Mouse (Mus musculus): ENCODE measurements at regions not wholly inside any gene's neighbourhood (a gene's known extent, or its start where the extent isn't known, plus 50 kb on each side); places are given as distances from the start of the nearest gene placed in this dataset.

DNA sequence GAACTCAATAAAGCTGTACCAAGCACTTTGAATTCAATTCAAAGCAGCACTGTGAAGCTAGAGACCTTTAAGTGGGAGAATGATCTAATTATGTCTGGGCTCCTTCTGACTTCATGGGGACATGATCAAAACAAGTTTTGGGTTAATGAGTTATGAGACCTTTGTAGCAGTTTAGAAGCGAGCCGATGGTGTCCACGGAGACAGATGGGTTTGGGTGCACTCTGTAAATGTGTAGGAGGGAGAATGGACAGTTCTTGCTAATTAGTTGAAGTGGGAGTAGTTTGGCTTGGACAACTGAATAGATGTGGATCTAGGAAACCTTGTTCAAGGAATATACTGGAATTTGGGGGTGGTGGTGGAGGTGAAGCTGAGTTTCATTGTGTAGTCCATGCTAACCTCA lies 186.3 kb upstream of the Cldn34b3 start:
- TF ChIP-seq NANOG (IDR thresholded peaks at IDR 0.05; ENCODE audit: borderline replicate concordance, low read length), result no peak
- no peak for TF ChIP-seq POU5F1 (IDR thresholded peaks at IDR 0.05; ENCODE audit: borderline replicate concordance, low read length)
- TF ChIP-seq CTCF (conservative IDR thresholded peaks at IDR 0.05; ENCODE audit: low read length), result no peak
- H3K9me3 ChIP-seq (ENCODE audit: low read length), result peaks cover 22% of the 10 kb centered on the region
- H3K4me3 ChIP-seq (replicated peaks; ENCODE audit: low read length), result no peak overlapping the region
- H3K27me3 ChIP-seq (ENCODE audit: insufficient read depth, low read length), result no peaks in the 10 kb centered on the region
- no peaks in the 10 kb centered on the region for H3K36me3 ChIP-seq (ENCODE audit: insufficient read depth, low read length)
- no peaks in the 10 kb centered on the region for H3K4me1 ChIP-seq (replicated peaks; ENCODE audit: low read depth, low read length)

DNA sequence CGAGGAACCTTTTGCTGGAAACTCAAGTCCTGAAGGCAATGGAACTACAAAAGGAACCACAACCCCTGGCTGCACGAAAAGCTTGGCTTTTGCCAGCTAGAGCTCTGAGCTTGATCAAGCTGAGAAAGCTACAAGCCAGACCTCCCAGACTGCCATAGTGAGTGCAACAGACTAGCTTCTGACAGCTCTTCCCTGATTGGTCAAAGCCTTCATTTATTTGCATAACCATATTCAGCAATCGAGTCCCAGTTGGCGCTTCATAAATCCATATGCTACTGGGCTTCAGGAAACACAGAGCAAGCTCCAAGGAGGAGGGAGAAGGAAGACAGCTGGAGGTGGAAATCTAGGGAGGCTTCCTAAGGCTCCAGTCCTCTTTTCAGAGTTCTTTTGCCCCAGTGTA lies 181.4 kb upstream of the Cldn34b3 start:
- no peak overlapping the region for H3K4me3 ChIP-seq (replicated peaks; ENCODE audit: low read length)
- H3K4me1 ChIP-seq (replicated peaks; ENCODE audit: low read depth, low read length), result no peaks in the 10 kb centered on the region
- H3K9me3 ChIP-seq (ENCODE audit: low read length), result no peaks in the 10 kb centered on the region
- H3K27me3 ChIP-seq (ENCODE audit: insufficient read depth, low read length), result no peaks in the 10 kb centered on the region
- TF ChIP-seq POU5F1 (IDR thresholded peaks at IDR 0.05; ENCODE audit: borderline replicate concordance, low read length) (no peak), CTCF (conservative IDR thresholded peaks at IDR 0.05; ENCODE audit: low read length) (no peak), NANOG (IDR thresholded peaks at IDR 0.05; ENCODE audit: borderline replicate concordance, low read length) (no peak)
- no peaks in the 10 kb centered on the region for H3K36me3 ChIP-seq (ENCODE audit: insufficient read depth, low read length)

- no peak for TF ChIP-seq POU5F1 (IDR thresholded peaks at IDR 0.05; ENCODE audit: borderline replicate concordance, low read length)
- TF ChIP-seq CTCF (conservative IDR thresholded peaks at IDR 0.05; ENCODE audit: low read length), result no peak
- TF ChIP-seq NANOG (IDR thresholded peaks at IDR 0.05; ENCODE audit: borderline replicate concordance, low read length), result no peak
- H3K36me3 ChIP-seq (ENCODE audit: insufficient read depth, low read length), result no peaks in the 10 kb centered on the region
- H3K9me3 ChIP-seq (ENCODE audit: low read length), result no peaks in the 10 kb centered on the region
- H3K4me3 ChIP-seq (replicated peaks; ENCODE audit: low read length), result no peak overlapping the region
- H3K4me1 ChIP-seq (replicated peaks; ENCODE audit: low read depth, low read length), result no peaks in the 10 kb centered on the region
- no peaks in the 10 kb centered on the region for H3K27me3 ChIP-seq (ENCODE audit: insufficient read depth, low read length)
Observed at GRCm38 (mm10) chrX:76110763-76111474, 153.2 kb upstream of the Cldn34b3 start.

DNA sequence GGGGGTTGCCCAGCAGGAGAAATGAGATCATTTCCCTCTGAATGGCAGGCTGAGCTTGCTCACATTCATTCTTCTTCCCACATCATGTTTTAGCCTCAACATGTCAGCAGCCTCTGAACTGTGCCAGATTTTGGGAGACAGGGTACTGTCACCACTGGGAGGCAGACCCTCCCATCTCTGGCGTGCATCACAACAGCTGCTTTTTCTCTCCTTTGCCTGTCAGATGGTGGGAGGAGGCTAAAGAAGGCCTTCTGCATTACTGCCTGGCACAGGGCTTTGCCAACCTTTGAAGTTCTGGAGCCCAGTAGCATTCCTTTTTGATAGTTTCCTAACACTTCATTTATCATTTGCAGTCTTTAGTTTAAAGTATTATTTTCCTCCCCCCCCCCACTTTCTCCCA lies 148.0 kb upstream of the Cldn34b3 start:
- TF ChIP-seq NANOG (IDR thresholded peaks at IDR 0.05; ENCODE audit: borderline replicate concordance, low read length), result no peak
- no peak for TF ChIP-seq CTCF (conservative IDR thresholded peaks at IDR 0.05; ENCODE audit: low read length)
- no peak for TF ChIP-seq POU5F1 (IDR thresholded peaks at IDR 0.05; ENCODE audit: borderline replicate concordance, low read length)
- Histone ChIP-seq H3K9me3 (ENCODE audit: low read length) (no peaks in the 10 kb centered on the region), H3K4me1 (replicated peaks; ENCODE audit: low read depth, low read length) (no peaks in the 10 kb centered on the region), H3K36me3 (ENCODE audit: insufficient read depth, low read length) (no peaks in the 10 kb centered on the region), H3K4me3 (replicated peaks; ENCODE audit: low read length) (no peak overlapping the region), H3K27me3 (ENCODE audit: insufficient read depth, low read length) (no peaks in the 10 kb centered on the region)

- no peaks in the 10 kb centered on the region for H3K9me3 ChIP-seq (ENCODE audit: low read length)
- H3K4me3 ChIP-seq (replicated peaks; ENCODE audit: low read length), result no peak overlapping the region
- H3K27me3 ChIP-seq (ENCODE audit: insufficient read depth, low read length), result no peaks in the 10 kb centered on the region
- no peaks in the 10 kb centered on the region for H3K4me1 ChIP-seq (replicated peaks; ENCODE audit: low read depth, low read length)
- H3K36me3 ChIP-seq (ENCODE audit: insufficient read depth, low read length), result no peaks in the 10 kb centered on the region
- TF ChIP-seq CTCF (conservative IDR thresholded peaks at IDR 0.05; ENCODE audit: low read length) (no peak), NANOG (IDR thresholded peaks at IDR 0.05; ENCODE audit: borderline replicate concordance, low read length) (no peak), POU5F1 (IDR thresholded peaks at IDR 0.05; ENCODE audit: borderline replicate concordance, low read length) (no peak)
Observed at GRCm38 (mm10) chrX:76116562-76116961, 147.5 kb upstream of the Cldn34b3 start.

- Histone ChIP-seq H3K27me3 (ENCODE audit: insufficient read depth, low read length) (no peaks in the 10 kb centered on the region), H3K9me3 (ENCODE audit: low read length) (no peaks in the 10 kb centered on the region), H3K4me1 (replicated peaks; ENCODE audit: low read depth, low read length) (no peaks in the 10 kb centered on the region), H3K36me3 (ENCODE audit: insufficient read depth, low read length) (no peaks in the 10 kb centered on the region), H3K4me3 (replicated peaks; ENCODE audit: low read length) (no peak overlapping the region)
- no peak for TF ChIP-seq POU5F1 (IDR thresholded peaks at IDR 0.05; ENCODE audit: borderline replicate concordance, low read length)
- TF ChIP-seq NANOG (IDR thresholded peaks at IDR 0.05; ENCODE audit: borderline replicate concordance, low read length), result no peak
- no peak for TF ChIP-seq CTCF (conservative IDR thresholded peaks at IDR 0.05; ENCODE audit: low read length)
Observed at GRCm38 (mm10) chrX:76120936-76121335, 143.2 kb upstream of the Cldn34b3 start.

DNA sequence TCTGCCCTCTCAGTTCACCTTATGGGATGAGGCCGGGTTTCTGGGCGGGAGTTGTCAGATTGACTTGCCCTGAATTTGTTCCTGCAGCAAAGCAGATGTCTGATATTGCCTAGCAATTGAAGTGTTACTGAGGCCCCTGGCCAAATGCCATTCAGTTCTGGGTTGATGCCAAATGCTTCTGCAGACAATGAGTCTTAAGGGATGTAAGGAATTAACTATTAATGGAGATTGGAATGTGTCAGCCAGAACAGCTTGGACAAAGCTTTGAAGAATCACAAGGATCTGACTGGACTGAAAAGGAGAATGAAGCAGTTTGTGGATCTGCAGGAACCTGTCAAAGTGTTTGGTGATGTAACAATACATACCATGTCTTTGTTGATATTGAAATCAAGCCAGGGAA lies 140.7 kb upstream of the Cldn34b3 start:
- no peak overlapping the region for H3K4me3 ChIP-seq (replicated peaks; ENCODE audit: low read length)
- TF ChIP-seq CTCF (conservative IDR thresholded peaks at IDR 0.05; ENCODE audit: low read length) (no peak), NANOG (IDR thresholded peaks at IDR 0.05; ENCODE audit: borderline replicate concordance, low read length) (no peak), POU5F1 (IDR thresholded peaks at IDR 0.05; ENCODE audit: borderline replicate concordance, low read length) (no peak)
- no peaks in the 10 kb centered on the region for H3K36me3 ChIP-seq (ENCODE audit: insufficient read depth, low read length)
- H3K4me1 ChIP-seq (replicated peaks; ENCODE audit: low read depth, low read length), result no peaks in the 10 kb centered on the region
- H3K27me3 ChIP-seq (ENCODE audit: insufficient read depth, low read length), result no peaks in the 10 kb centered on the region
- H3K9me3 ChIP-seq (ENCODE audit: low read length), result no peaks in the 10 kb centered on the region

- Histone ChIP-seq H3K9me3 (ENCODE audit: low read length) (peaks cover 8% of the 10 kb centered on the region), H3K36me3 (ENCODE audit: insufficient read depth, low read length) (no peaks in the 10 kb centered on the region), H3K27me3 (ENCODE audit: insufficient read depth, low read length) (no peaks in the 10 kb centered on the region), H3K4me3 (replicated peaks; ENCODE audit: low read length) (no peak overlapping the region), H3K4me1 (replicated peaks; ENCODE audit: low read depth, low read length) (no peaks in the 10 kb centered on the region)
- TF ChIP-seq CTCF (conservative IDR thresholded peaks at IDR 0.05; ENCODE audit: low read length) (no peak), NANOG (IDR thresholded peaks at IDR 0.05; ENCODE audit: borderline replicate concordance, low read length) (no peak), POU5F1 (IDR thresholded peaks at IDR 0.05; ENCODE audit: borderline replicate concordance, low read length) (no peak)
Observed at GRCm38 (mm10) chrX:76137729-76138128, 126.4 kb upstream of the Cldn34b3 start.

DNA sequence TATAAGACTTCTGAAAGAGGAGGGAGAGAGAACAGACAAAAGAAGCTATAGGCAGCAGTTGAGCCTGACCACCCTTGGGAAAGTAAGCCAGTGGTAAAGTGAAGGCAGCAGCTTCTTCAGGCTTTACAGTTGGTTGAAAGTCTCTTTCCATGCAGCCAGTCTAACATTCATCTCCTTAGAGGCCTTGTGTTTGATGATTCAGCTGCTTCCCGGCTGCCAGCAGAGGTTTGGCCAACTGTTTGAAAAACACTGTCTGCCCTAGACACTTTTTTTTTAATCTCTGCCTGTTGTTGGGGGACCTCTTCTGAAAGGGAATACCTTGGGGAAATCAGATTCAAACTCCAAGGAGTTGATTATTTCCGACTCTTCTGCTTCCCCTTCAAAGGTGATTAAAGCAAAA lies 123.1 kb upstream of the Cldn34b3 start:
- no peaks in the 10 kb centered on the region for H3K36me3 ChIP-seq (ENCODE audit: insufficient read depth, low read length)
- no peaks in the 10 kb centered on the region for H3K27me3 ChIP-seq (ENCODE audit: insufficient read depth, low read length)
- H3K9me3 ChIP-seq (ENCODE audit: low read length), result no peaks in the 10 kb centered on the region
- no peaks in the 10 kb centered on the region for H3K4me1 ChIP-seq (replicated peaks; ENCODE audit: low read depth, low read length)
- no peak overlapping the region for H3K4me3 ChIP-seq (replicated peaks; ENCODE audit: low read length)
- no peak for TF ChIP-seq POU5F1 (IDR thresholded peaks at IDR 0.05; ENCODE audit: borderline replicate concordance, low read length)
- TF ChIP-seq NANOG (IDR thresholded peaks at IDR 0.05; ENCODE audit: borderline replicate concordance, low read length), result no peak
- no peak for TF ChIP-seq CTCF (conservative IDR thresholded peaks at IDR 0.05; ENCODE audit: low read length)

All from E14TG2a.4 (cell line).